Mouse (Mus musculus): ENCODE data around the gene Tmem30a. TPM values are rescaled to one million over a fixed set of nuclear protein-coding genes. Genes with fewer than 3 reads are reported as not detected.

The Tmem30a gene
- 141 TPM for polyA plus RNA-seq (2015; fragmentation: Illumina TruSeq; extraction: RNeasy Lipid Tissue Mini Kit (QIAGEN cat#74804); ENCODE audit: insufficient read depth, low replicate concordance)

GRCm38 (mm10) chr9:79792841-79793835, at the start of gene Tmem30a:
Tmem30a (minus strand) TSS chr9:79793507.

GRCm38 (mm10) chr9:79759385-79760005, 33.8 kb downstream of the Tmem30a start, which contains the start of gene Cox7a2:
Cox7a2 (minus strand) TSS chr9:79759878.

Other genes with a start within 250 kb of the Tmem30a start
- gene Col12a1, start 74.7 kb downstream of the Tmem30a start, polyA plus RNA-seq (2015; fragmentation: Illumina TruSeq; extraction: RNeasy Lipid Tissue Mini Kit (QIAGEN cat#74804); ENCODE audit: insufficient read depth, low replicate concordance), result 5.5 TPM
- 163 TPM for gene Cox7a2, start 33.6 kb downstream of the Tmem30a start, polyA plus RNA-seq (2015; fragmentation: Illumina TruSeq; extraction: RNeasy Lipid Tissue Mini Kit (QIAGEN cat#74804); ENCODE audit: insufficient read depth, low replicate concordance)
- gene Filip1, start 219.3 kb upstream of the Tmem30a start, polyA plus RNA-seq (2015; fragmentation: Illumina TruSeq; extraction: RNeasy Lipid Tissue Mini Kit (QIAGEN cat#74804); ENCODE audit: insufficient read depth, low replicate concordance), result 3.0 TPM

All from spleen, adult 10 weeks (tissue).